Mouse (Mus musculus) layer of hippocampus, adult 6 months (tissue): Measurements from ENCODE around the gene Cyp4a12a. TPM values are rescaled to one million over a fixed set of nuclear protein-coding genes. Genes with fewer than 3 reads are reported as not detected.

Experiments
- long read RNA-seq, 2 experiments: library from polyadenylated mRNA; unstranded; transcript quantifications; one replicate each; pipeline ENCODE4 v2.0.0; 2019 to 2020
- polyA plus RNA-seq: library from polyadenylated mRNA; unstranded; fragments of <200 nt; fragmentation: Nextera tagmentation; gene quantifications from 2 replicates; pipeline ENCODE4 v1.2.3, GENCODE M21; 2021

Cyp4a12a gene
- not detected in 2 replicates for polyA plus RNA-seq
- long read RNA-seq, experiment 1 = 0 reads
- long read RNA-seq, experiment 2 = 0 reads

DNA sequence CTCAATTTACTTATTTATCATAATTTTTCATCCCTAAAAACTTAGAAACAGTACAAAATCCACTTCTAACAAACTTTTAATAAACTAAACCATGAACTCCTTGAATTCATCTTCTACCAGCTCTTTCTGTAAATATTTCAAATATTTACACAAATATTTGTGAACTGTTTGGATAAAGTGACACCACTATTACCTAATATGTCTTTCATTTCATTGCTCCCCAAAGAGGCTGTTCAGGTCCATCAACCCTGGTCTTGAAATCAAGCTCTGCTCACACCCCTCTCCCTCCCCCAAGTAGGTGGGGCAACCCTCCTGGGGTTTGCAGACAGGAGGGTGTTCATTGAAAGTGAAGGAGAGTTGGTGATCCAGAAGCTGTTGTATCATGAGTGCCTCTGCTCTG, at the start of gene Cyp4a12a:
TSS of gene Cyp4a12a (plus strand) at position 301 of the 400 bp plus-strand sequence.

Other genes starting within 250 kb of the Cyp4a12a start
- gene Tal1, start 242.6 kb upstream of the Cyp4a12a start, polyA plus RNA-seq = 0.11 and 0.23 TPM in 2 replicates
- gene Pdzk1ip1, start 210.3 kb upstream of the Cyp4a12a start, polyA plus RNA-seq = 0.44 and 0.99 TPM in 2 replicates
- 4.2 and 5.3 TPM in 2 replicates for gene Cyp4x1, start 164.8 kb upstream of the Cyp4a12a start, polyA plus RNA-seq
- gene Cyp4a29, start 57.0 kb upstream of the Cyp4a12a start, polyA plus RNA-seq = not detected in 2 replicates
- gene Cyp4a12b, start 112.6 kb downstream of the Cyp4a12a start, polyA plus RNA-seq = not detected in 2 replicates
- not detected in 2 replicates for gene Cyp4a30b, start 153.6 kb downstream of the Cyp4a12a start, polyA plus RNA-seq
- not detected in 2 replicates for gene Cyp4a14, start 197.1 kb downstream of the Cyp4a12a start, polyA plus RNA-seq
- gene Cyp4a10, start 219.2 kb downstream of the Cyp4a12a start, polyA plus RNA-seq = not detected in 2 replicates